Mouse (Mus musculus) telencephalon, adult 2 months (tissue): ENCODE measurements around the gene Abcc9.

Experiments
- DNase-seq: peaks from one replicate; pipeline ENCODE4 v3.0.0-alpha.2; 2011; ENCODE audit warnings: low read depth, low spot score

The Abcc9 gene

DNA sequence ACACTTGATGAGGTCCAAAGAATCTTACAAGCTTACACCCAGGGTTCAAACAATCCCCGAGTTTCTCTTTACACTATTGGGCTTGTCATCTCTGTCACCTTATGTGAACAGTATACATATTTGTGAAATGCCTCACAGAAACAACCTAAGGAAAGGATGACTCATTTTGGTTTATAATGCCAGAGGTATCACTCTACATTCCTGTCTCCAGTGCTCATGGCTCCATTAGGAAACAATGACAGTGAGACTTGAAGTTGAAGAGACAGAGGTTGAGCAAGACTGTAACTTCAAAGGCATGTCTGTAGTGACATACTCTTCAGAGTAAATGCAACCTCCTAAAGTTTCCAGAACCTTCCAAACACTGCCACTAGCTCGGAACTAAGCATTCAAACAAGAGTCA is 153.7 kb downstream of the Abcc9 start:
- DNase-seq, result no peak

DNA sequence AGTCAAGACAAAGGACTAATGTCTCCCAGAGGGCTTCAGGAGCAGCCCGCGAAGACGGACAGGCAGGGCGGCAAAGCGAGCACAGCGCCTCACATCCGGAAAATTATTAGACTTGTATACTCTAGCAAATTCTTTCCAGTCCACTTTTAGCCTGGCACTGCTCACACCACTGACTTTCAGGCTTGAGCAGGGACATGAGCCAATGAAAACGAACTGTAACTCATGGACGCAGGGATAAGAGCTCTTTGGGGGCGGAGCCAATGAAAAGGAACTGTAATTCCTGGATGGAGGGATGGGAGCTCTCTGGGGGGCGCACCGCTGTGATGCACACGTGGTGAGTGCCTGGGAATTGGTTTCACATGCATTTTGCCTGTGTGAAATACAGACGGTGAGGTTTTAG is 157.0 kb downstream of the Abcc9 start:
- no peak for DNase-seq

DNA sequence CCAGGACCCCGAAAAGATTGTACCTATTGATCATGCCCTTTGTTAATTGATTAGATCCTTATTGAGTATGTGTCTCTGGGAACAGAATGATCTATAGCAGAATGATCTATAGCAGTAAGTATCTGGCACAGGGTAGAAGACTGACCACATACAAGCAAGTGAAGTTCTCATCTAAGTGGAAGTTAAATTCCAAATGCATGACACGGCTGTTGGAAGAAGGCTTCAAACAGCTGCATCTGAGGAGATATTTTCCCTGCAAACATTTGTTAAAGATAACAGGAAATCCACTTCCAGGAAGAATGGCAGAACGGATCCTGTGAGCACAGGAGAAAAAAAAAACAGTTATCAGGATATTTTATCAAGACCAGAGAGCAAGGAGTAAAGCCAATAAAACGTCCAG is 158.5 kb downstream of the Abcc9 start:
- no peak for DNase-seq

DNA sequence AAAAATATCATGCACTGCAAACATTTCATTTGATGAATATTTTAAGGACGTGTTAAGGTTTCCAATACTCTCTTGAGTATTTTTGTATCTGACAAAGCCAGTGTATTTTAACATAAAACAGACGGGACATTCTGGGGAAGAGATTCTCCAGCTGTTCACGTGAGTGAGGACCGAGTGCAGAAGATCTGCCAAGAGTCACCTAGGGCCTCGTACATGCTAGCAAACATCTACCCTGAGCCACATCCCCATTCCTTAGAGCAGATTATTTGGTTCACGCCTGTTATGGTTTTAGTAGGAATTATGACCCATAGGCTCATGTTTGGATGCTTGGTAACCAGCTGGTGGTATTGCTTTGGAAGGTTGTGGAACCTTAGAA is 159.3 kb downstream of the Abcc9 start:
- DNase-seq, result no peak

DNA sequence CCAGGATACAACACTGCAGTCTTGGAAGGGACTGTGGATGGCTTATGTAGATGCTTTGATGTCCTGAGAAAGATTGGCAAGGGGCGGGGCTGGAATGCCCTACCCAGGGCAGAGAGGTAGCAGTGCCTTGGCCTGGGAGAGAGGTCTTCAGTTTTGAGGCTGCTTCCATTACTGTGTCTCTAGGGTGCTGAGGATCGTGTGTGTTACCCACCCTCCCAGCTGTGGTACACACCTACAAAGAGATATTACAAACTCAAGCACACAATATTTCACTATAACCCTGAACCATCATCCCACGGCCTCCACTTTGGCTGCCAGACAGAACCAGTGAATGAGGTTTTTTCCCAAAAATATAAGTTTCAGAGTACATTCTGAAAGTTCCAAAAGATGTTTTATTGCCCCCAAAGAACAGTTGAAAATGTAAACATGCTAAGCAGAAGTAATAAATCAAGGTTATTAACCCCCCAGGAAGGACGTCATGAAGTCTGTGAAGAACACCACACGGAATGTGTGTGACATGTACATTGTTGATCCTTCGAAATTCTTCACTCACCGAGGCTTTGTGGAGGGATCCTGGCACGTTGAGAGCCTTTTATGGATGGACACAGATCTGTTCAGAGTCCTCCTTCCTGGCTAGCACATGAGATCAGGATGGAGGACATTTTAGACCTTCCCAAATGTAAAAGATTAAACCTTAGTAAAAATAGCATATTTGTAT is 159.9 kb downstream of the Abcc9 start:
- DNase-seq, result no peak

DNA sequence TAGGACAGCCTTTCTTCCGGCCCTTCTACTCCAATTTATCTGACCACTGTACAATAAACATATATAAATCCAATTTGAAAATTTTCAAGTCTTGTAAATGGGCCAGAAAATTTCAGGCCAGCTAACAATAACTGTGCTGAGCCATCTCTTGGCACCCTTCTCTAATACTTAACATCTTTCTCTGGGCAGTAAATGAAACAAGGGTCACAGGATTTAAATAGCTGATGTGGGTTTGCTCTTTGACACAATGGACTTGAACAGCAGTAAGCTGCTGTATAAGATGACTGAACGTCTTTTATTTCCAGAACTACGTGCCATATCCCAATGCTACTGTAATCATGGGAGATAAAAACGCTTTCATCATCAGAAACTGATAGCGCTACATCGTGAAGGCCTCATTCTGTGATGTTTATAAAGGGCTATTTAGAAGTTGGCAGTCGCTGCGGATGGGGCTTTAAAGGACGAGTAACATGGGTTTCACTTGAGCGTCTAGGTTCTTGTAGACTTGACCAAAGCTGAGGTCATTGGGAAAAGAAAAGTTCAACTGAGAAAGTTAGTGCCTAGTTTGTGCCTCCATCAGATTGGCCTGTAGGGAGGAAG is 161.5 kb downstream of the Abcc9 start:
- DNase-seq, result no peak

DNA sequence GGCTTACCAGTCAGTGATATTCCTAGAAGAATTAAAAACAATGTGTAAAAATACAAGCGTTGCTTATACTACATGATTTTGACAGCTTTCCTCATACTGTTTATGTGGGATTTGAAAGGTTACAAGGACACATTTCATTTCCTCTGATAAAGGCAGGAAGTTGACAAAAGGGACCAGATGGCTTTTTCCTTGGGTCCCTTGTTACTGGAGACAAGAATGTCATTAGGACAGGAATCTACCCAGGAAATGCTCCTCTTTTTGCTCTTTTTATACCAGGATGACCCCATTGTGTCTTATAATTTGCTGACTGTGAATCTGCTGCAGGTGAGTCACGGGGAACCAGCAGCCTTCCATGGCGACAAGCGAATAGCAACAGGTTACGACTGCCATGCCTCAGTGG is 162.0 kb downstream of the Abcc9 start:
- no peak for DNase-seq

DNA sequence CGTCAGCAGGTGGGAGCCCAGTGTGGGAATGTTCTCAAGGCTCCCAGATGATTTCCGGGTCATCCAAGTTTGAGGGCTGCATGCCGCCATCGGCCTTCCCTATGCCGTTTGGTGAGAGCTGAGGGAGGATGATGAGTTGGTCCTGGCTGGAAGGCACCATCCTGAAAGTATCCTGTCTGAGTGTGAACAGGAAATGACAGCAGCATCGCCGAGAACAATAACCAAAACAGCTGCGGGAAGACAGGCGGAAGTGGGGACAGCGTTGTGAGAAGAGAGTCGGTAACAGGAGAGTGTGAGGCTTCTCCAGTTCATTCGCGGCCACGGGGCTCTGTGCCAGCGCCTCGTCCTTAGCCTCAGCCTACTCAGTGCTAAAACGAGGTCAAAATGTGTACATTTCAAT is 163.6 kb downstream of the Abcc9 start:
- no peak for DNase-seq
